Mouse (Mus musculus) regulatory T cell (primary cell): ENCODE data around the gene Katna1.

Source experiments
- in situ Hi-C: fragments of 300-600 bp; cut with MboI, MseI; formaldehyde crosslinking; loops from one replicate; pipeline ENCODE4 v1.15.1; 2025; ENCODE audit warnings: high pct_unique_total_duplicates

The Katna1 gene

GRCm38 (mm10) chr10:7778361-7778760 is 52.6 kb downstream of the Katna1 start:
- in situ Hi-C loops = loop anchor here (5.0 to 25.0 kb wide), 3 partner anchors 56 to 1904 kb away; partner anchors contain the start of gene Ulbp1

GRCm38 (mm10) chr10:7779751-7780237 is 54.0 kb downstream of the Katna1 start:
- in situ Hi-C loops = loop anchor here (5.0 to 25.0 kb wide), 3 partner anchors 57 to 1905 kb away; partner anchors contain the start of gene Ulbp1

GRCm38 (mm10) chr10:7780238-7781176 is 54.7 kb downstream of the Katna1 start:
- in situ Hi-C loops = loop anchor here (25.0 kb wide), 1 partner anchor 318 kb away; the partner anchor contains the start of gene Ulbp1

- in situ Hi-C loops = loop anchor here (25.0 kb wide), 1 partner anchor 319 kb away; the partner anchor contains the start of gene Ulbp1
These were observed 55.4 kb downstream of the Katna1 start for GRCm38 (mm10) chr10:7781214-7781613.

GRCm38 (mm10) chr10:7787319-7787718 is 61.5 kb downstream of the Katna1 start:
- in situ Hi-C loops = loop anchor here (25.0 kb wide), 1 partner anchor 325 kb away; the partner anchor contains the start of gene Ulbp1

- in situ Hi-C loops = loop anchor here (25.0 kb wide), 1 partner anchor 330 kb away; the partner anchor contains the start of gene Ulbp1
These were observed 66.5 kb downstream of the Katna1 start for GRCm38 (mm10) chr10:7792254-7792750.

GRCm38 (mm10) chr10:7792751-7793385 is 67.1 kb downstream of the Katna1 start, which contains the start of the genes Ginm1 and Ppil4:
TSS of gene Ginm1 (minus strand) at chr10:7792824.
TSS of gene Ppil4 (plus strand) at chr10:7792891.
- in situ Hi-C loops = loop anchor here (25.0 kb wide), 1 partner anchor 331 kb away; the partner anchor contains the start of gene Ulbp1

- in situ Hi-C loops = no loop called here
These were observed 75.5 kb downstream of the Katna1 start for GRCm38 (mm10) chr10:7801258-7801657.

GRCm38 (mm10) chr10:7802519-7803140 is 76.8 kb downstream of the Katna1 start:
- in situ Hi-C loops = no loop called here

GRCm38 (mm10) chr10:7809937-7810336 is 84.1 kb downstream of the Katna1 start:
- in situ Hi-C loops = loop anchor here (5.0 kb wide), 2 partner anchors 37 to 427 kb away; no protein-coding TSS in a partner anchor
